Comparison of ENCODE assay signal across 10 mouse cellular contexts in genomic region chr7:43488646-43489045, GRCm38 (mm10). TPM values are rescaled to one million over a fixed set of nuclear protein-coding genes. Genes with fewer than 3 reads are reported as not detected.
DNase-seq lines count a peak whose midpoint lies in the region; ATAC-seq and TF ChIP-seq lines count a peak whose summit lies in the region.
"Had no signal": no experiment of that assay in that cellular context is flagged by ENCODE, and none has a peak within 500 bp of the region (broad histone marks: within the 10 kb centered on the region; RNA-seq: fewer than 3 reads in every experiment).

No protein-coding gene starts in this region.

- H3K27me3 ChIP-seq in embryonic facial prominence, embryonic 12.5 days = 0 out of 2 replicates have a peak, but pooled peaks cover 4% of the 10 kb centered on the region
- H3K27me3 ChIP-seq in hindbrain, embryonic 14.5 days (ENCODE audit: control insufficient read depth, insufficient read depth, low read length) = no peaks in the 10 kb centered on the region
- no peaks in the 10 kb centered on the region for H3K27me3 ChIP-seq in midbrain, postnatal 0 days (ENCODE audit: insufficient read depth, low read length)

- no peaks in the 10 kb centered on the region for H3K9me3 ChIP-seq in embryonic facial prominence, embryonic 12.5 days
- no peaks in the 10 kb centered on the region for H3K9me3 ChIP-seq in hindbrain, embryonic 14.5 days (ENCODE audit: control insufficient read depth, low read length)
- H3K9me3 ChIP-seq in midbrain, postnatal 0 days (ENCODE audit: low read length) = no peaks in the 10 kb centered on the region

- peak overlapping the region; percentile 7; the same call in 1 of the 2 replicates for H3K9ac ChIP-seq in embryonic facial prominence, embryonic 12.5 days
- peak overlapping the region; percentile 96 for H3K9ac ChIP-seq in hindbrain, embryonic 14.5 days
- peak overlapping the region; percentile 99 for H3K9ac ChIP-seq in midbrain, postnatal 0 days (replicated peaks; ENCODE audit: low read length, poor library complexity, severe bottlenecking)

- WGBS in embryonic facial prominence, embryonic 12.5 days = 32% methylated on average over 5 of the region's 5 CpGs
- WGBS in hindbrain, embryonic 14.5 days = 33% methylated on average over 5 of the region's 5 CpGs
- WGBS in midbrain, postnatal 0 days = 50% methylated on average over 5 of the region's 5 CpGs

- no peak for DNase-seq in cerebellum, postnatal 4 days (ENCODE audit: low spot score in 2 of 2)
- no peak for DNase-seq in hindbrain, embryonic 14.5 days (ENCODE audit: low spot score)
- DNase-seq in midbrain, postnatal 0 days (ENCODE audit: low spot score) = no peak
- no peak for DNase-seq in embryo, embryonic 9.5 days (ENCODE audit: extremely low spot score)
- DNase-seq in gastrocnemius, postnatal 36 days = no peak
- no peak for DNase-seq in testis, postnatal 14 days (ENCODE audit: low spot score)
- DNase-seq: liver had no signal

- no peak overlapping the region for H3K27ac ChIP-seq in embryonic facial prominence, embryonic 12.5 days
- peak overlapping the region; percentile 86; the same call in 1 of the 2 replicates for H3K27ac ChIP-seq in hindbrain, embryonic 14.5 days
- 0 out of 2 replicates have a peak overlapping the region, but pooled peaks have one; percentile 91 for H3K27ac ChIP-seq in midbrain, postnatal 0 days (ENCODE audit: low read depth, low read length)

- peak overlapping the region; percentile 58; the same call in 1 of the 2 replicates for H3K4me2 ChIP-seq in embryonic facial prominence, embryonic 12.5 days (replicated peaks)
- peak overlapping the region; percentile 76 for H3K4me2 ChIP-seq in hindbrain, embryonic 14.5 days (replicated peaks)
- peak overlapping the region; percentile 45 for H3K4me2 ChIP-seq in midbrain, postnatal 0 days (ENCODE audit: low read depth, low read length, poor library complexity, severe bottlenecking)

- no peaks in the 10 kb centered on the region for H3K36me3 ChIP-seq in embryonic facial prominence, embryonic 12.5 days
- no peaks in the 10 kb centered on the region for H3K36me3 ChIP-seq in hindbrain, embryonic 14.5 days (replicated peaks; ENCODE audit: control insufficient read depth, insufficient read depth)
- H3K36me3 ChIP-seq in midbrain, postnatal 0 days (ENCODE audit: insufficient read depth, low read length) = no peaks in the 10 kb centered on the region

- H3K4me1 ChIP-seq in embryonic facial prominence, embryonic 12.5 days = 0 out of 2 replicates have a peak, but pooled peaks cover 14% of the 10 kb centered on the region
- H3K4me1 ChIP-seq in hindbrain, embryonic 14.5 days (replicated peaks; ENCODE audit: control insufficient read depth, insufficient read depth, low read length) = peaks cover 11% of the 10 kb centered on the region
- H3K4me1 ChIP-seq in midbrain, postnatal 0 days (ENCODE audit: insufficient read depth, low read length) = peaks cover 4% of the 10 kb centered on the region; the same call in 1 of the 2 replicates

- intact Hi-C loops in gastrocnemius, postnatal 36 days (cut with DNase I) = no loop called here

- peak; percentile 17; the same call in 1 of the 2 replicates for ATAC-seq in cerebellum, adult (ENCODE audit: insufficient number of reproducible peaks, low FRiP score, low TSS enrichment)
- ATAC-seq in embryonic facial prominence, embryonic 12.5 days (ENCODE audit: insufficient number of reproducible peaks, insufficient read depth, low FRiP score, low TSS enrichment) = no peak
- no peak for ATAC-seq in hindbrain, embryonic 14.5 days (ENCODE audit: low FRiP score)
- ATAC-seq in midbrain, postnatal 0 days (ENCODE audit: low FRiP score) = peak; percentile 11; the same call in 1 of the 2 replicates
- ATAC-seq: inflammation-experienced regulatory T-cells, adult 6 months had no signal

- peak overlapping the region; percentile 48; the same call in 1 of the 2 replicates for H3K4me3 ChIP-seq in embryonic facial prominence, embryonic 12.5 days
- peak overlapping the region; percentile 64 for H3K4me3 ChIP-seq in hindbrain, embryonic 14.5 days (replicated peaks; ENCODE audit: low read length)
- peak overlapping the region; percentile 78 for H3K4me3 ChIP-seq in midbrain, postnatal 0 days (ENCODE audit: low read depth, low read length)

- TF ChIP-seq CTCF in midbrain, postnatal 0 days (IDR thresholded peaks at IDR 0.05) = no peak

RNA-seq across cellular contexts. Expression of gene Iglon5, which starts 1.2 kb away (rescaled TPM):
- polyA plus RNA-seq in embryonic facial prominence, embryonic 12.5 days (2016; fragmentation: Nextera tagmentation; extraction: Ambion mirVana) = 1.9 and 2.0 TPM in 2 replicates
- 10.0 and 11.1 TPM in 2 replicates for polyA plus RNA-seq in hindbrain, embryonic 14.5 days (2014; fragmentation: Nextera tagmentation; extraction: Ambion mirVana)
- 54.7 and 72.4 TPM in 2 replicates for total RNA-seq in midbrain, postnatal 0 days (2014; rRNA removed)
- 7.8 and 7.9 TPM in 2 replicates for polyA plus RNA-seq in midbrain, postnatal 0 days (2015; fragmentation: Nextera tagmentation; extraction: Ambion mirVana)
- under 1 TPM; 0.23 to 0.27 TPM for total RNA-seq in gastrocnemius, postnatal 36 days (2021)

RNA-seq across cellular contexts. Expression of gene 4931406B18Rik, which starts 17.1 kb away (rescaled TPM):
- not detected in 2 replicates for polyA plus RNA-seq in embryonic facial prominence, embryonic 12.5 days (2016; fragmentation: Nextera tagmentation; extraction: Ambion mirVana)
- polyA plus RNA-seq in hindbrain, embryonic 14.5 days (2014; fragmentation: Nextera tagmentation; extraction: Ambion mirVana) = 0.31 TPM in 1 of 2 replicates, not detected in the other
- total RNA-seq in midbrain, postnatal 0 days (2014; rRNA removed) = not detected in 2 replicates
- polyA plus RNA-seq in midbrain, postnatal 0 days (2015; fragmentation: Nextera tagmentation; extraction: Ambion mirVana) = not detected in 2 replicates
- total RNA-seq in gastrocnemius, postnatal 36 days (2021) = not detected
- polyA plus RNA-seq: inflammation-experienced regulatory T-cells, adult 6 months had no signal

RNA-seq across cellular contexts. Expression of gene Vsig10l, which starts 25.7 kb away (rescaled TPM):
- polyA plus RNA-seq in embryonic facial prominence, embryonic 12.5 days (2016; fragmentation: Nextera tagmentation; extraction: Ambion mirVana) = 5.2 and 6.7 TPM in 2 replicates
- 15.6 and 17.8 TPM in 2 replicates for polyA plus RNA-seq in hindbrain, embryonic 14.5 days (2014; fragmentation: Nextera tagmentation; extraction: Ambion mirVana)
- 25.8 and 40.2 TPM in 2 replicates for total RNA-seq in midbrain, postnatal 0 days (2014; rRNA removed)
- 29.0 and 29.7 TPM in 2 replicates for polyA plus RNA-seq in midbrain, postnatal 0 days (2015; fragmentation: Nextera tagmentation; extraction: Ambion mirVana)
- total RNA-seq in gastrocnemius, postnatal 36 days (2021) = 1 to 10 TPM; 1.7 TPM

RNA-seq across cellular contexts. Expression of gene Gm45233, which starts 44.7 kb away (rescaled TPM):
- 0.38 and 0.90 TPM in 2 replicates for polyA plus RNA-seq in embryonic facial prominence, embryonic 12.5 days (2016; fragmentation: Nextera tagmentation; extraction: Ambion mirVana)
- polyA plus RNA-seq in hindbrain, embryonic 14.5 days (2014; fragmentation: Nextera tagmentation; extraction: Ambion mirVana) = 0.62 TPM in 1 of 2 replicates, not detected in the other
- 1.7 and 6.6 TPM in 2 replicates for total RNA-seq in midbrain, postnatal 0 days (2014; rRNA removed)
- 0.44 and 0.71 TPM in 2 replicates for polyA plus RNA-seq in midbrain, postnatal 0 days (2015; fragmentation: Nextera tagmentation; extraction: Ambion mirVana)
- under 1 TPM in 1 of 2 experiments, not detected in 1; 0.79 TPM for total RNA-seq in gastrocnemius, postnatal 36 days (2021)
- polyA plus RNA-seq: inflammation-experienced regulatory T-cells, adult 6 months had no signal

RNA-seq across cellular contexts. Expression of gene Etfb, which starts 44.8 kb away (rescaled TPM):
- 237 and 240 TPM in 2 replicates for polyA plus RNA-seq in embryonic facial prominence, embryonic 12.5 days (2016; fragmentation: Nextera tagmentation; extraction: Ambion mirVana)
- polyA plus RNA-seq in hindbrain, embryonic 14.5 days (2014; fragmentation: Nextera tagmentation; extraction: Ambion mirVana) = 122 and 144 TPM in 2 replicates
- 27.0 and 28.6 TPM in 2 replicates for total RNA-seq in midbrain, postnatal 0 days (2014; rRNA removed)
- polyA plus RNA-seq in midbrain, postnatal 0 days (2015; fragmentation: Nextera tagmentation; extraction: Ambion mirVana) = 94.0 and 97.8 TPM in 2 replicates
- total RNA-seq in gastrocnemius, postnatal 36 days (2021) = 100 to 1,000 TPM; 264 to 310 TPM

Comparison
In these comparisons a context has a peak if more than half of its experiments do, and no peak if none do; other contexts are left out.
1. ATAC-seq: peak in cerebellum, adult (single experiment) and midbrain, postnatal 0 days (single experiment); none in embryonic facial prominence, embryonic 12.5 days (single experiment) and hindbrain, embryonic 14.5 days (single experiment).
2. H3K9ac ChIP-seq: peak in every context shown above with its lines; median percentile 99 in midbrain, postnatal 0 days; 96 in hindbrain, embryonic 14.5 days; 7 in embryonic facial prominence, embryonic 12.5 days.
3. Peak in every context shown above with its lines, with median percentiles within 50 percentile points of each other: H3K4me2 ChIP-seq and H3K4me3 ChIP-seq.